Mouse (Mus musculus) forebrain, embryonic 14.5 days (tissue): Measurements from ENCODE around the gene Sgpl1. TPM values are rescaled to one million over a fixed set of nuclear protein-coding genes. Genes with fewer than 3 reads are reported as not detected.

Experiments used
- ATAC-seq: fragments of 200-750 bp; cut with Nextera tagmentation; 2 replicates; pipeline ENCODE4 v1.8.0; 2017; ENCODE audit warnings: mild to moderate bottlenecking, moderate library complexity
- DNase-seq: peaks from one replicate; pipeline ENCODE4 v3.0.0-alpha.2; 2015; ENCODE audit warnings: low spot score
- H3K27ac ChIP-seq: fragments of 300-500 bp; sonication (generic); 2 replicates; pipeline ENCODE4 v1.5.1; 2014; ENCODE audit warnings: low read depth, mild to moderate bottlenecking, control low read depth, low read length, moderate library complexity
- H3K27me3 ChIP-seq: fragments of 300-500 bp; sonication (generic); replicated peaks from 2 replicates; pipeline ENCODE4 v1.6.1; 2014; ENCODE audit warnings: low read length, control low read depth, mixed read lengths; ENCODE audit not compliant: control insufficient read depth, insufficient read depth
- H3K36me3 ChIP-seq: fragments of 300-500 bp; sonication (generic); 2 replicates; pipeline ENCODE4 v1.6.1; 2014; ENCODE audit warnings: low read length, control low read depth; ENCODE audit not compliant: control insufficient read depth, insufficient read depth
- H3K4me1 ChIP-seq: fragments of 300-500 bp; sonication (generic); 2 replicates; pipeline ENCODE4 v1.6.1; 2014; ENCODE audit warnings: antibody characterized with exemption, low read length, control low read depth; ENCODE audit not compliant: control insufficient read depth, insufficient read depth
- H3K4me2 ChIP-seq: fragments of 300-500 bp; sonication (generic); 2 replicates; pipeline ENCODE4 v1.6.1; 2014; ENCODE audit warnings: mild to moderate bottlenecking, control low read depth, low read length
- H3K4me3 ChIP-seq: fragments of 300-500 bp; sonication (generic); 2 replicates; pipeline ENCODE4 v1.5.1; 2014; ENCODE audit warnings: low read depth, low read length, control low read depth
- H3K9ac ChIP-seq: fragments of 300-500 bp; sonication (generic); 2 replicates; pipeline ENCODE4 v1.6.1; 2014; ENCODE audit warnings: mild to moderate bottlenecking, low read length, control low read depth, moderate library complexity
- H3K9me3 ChIP-seq: fragments of 300-500 bp; sonication (generic); replicated peaks from 2 replicates; pipeline ENCODE4 v1.6.1; 2016; ENCODE audit warnings: low read length, control low read depth, mixed read lengths; ENCODE audit not compliant: control insufficient read depth
- WGBS: fragments of 180-500 bp; shearing (Covaris S2); extraction: QIAGEN DNeasy Blood & Tissue Kit; methylation state at CpG from one replicate; pipeline ENCODE4 v1.1.7; 2014; 5-methylcytosine and 5-hydroxymethylcytosine counted together
- polyA plus RNA-seq: library from polyadenylated mRNA; unstranded; fragments of >200 nt; fragmentation: Nextera tagmentation; extraction: Ambion mirVana; gene quantifications from 2 replicates; pipeline ENCODE4 v1.2.1, GENCODE M21; 2014

Sgpl1 gene
- 65.7 and 66.8 TPM in 2 replicates for polyA plus RNA-seq

DNA sequence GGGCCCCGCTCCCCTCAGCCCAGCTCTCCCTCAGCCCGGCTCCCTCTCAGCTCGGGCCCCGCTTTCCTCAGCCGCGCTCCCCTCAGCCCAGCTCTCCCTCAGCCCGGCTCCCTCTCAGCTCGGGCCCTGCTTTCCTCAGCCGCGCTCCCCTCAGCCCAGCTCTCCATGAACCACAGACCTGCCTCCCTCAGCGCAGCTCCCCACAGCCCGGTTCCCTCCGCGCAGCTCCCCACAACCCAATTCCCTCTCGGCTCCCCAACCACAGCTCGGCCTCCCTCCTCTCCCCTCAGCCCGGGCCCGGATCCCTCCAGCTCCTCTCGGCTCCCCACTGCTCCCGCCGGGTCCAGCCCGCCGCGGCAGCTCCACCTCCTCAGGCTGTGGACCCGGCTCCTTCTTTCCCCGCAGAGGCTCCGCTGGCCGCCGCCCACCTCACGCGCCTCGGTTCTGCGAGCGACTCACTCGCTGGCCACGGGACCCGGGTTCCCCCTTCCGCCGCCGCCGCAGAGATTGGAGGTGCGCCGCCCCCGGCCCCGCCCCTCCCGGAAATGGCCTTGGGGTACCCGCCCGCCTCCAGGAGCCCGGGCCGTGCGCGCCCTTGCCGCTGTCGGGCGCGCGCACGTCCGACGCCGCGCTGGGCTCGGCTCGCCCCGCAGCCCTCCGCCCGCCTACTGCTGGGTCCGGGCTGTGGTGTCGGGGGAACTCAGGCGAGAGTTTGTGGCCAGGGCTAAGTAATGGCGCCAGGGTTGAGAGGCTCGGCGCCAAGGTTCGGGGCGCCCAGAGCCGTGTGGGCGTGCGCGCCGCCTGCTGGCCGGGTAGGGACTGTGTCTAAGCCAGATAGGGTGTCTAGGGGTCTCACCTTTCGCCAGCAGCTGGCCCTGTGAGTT, at the start of gene Sgpl1:
TSS of gene Sgpl1 (minus strand) at position 547 of the 884 bp plus-strand sequence.
- no peaks in the 10 kb centered on the region for H3K9me3 ChIP-seq
- H3K4me1 ChIP-seq: peaks cover 7% of the 10 kb centered on the region; the same call in 1 of the 2 replicates
- ATAC-seq: peak; percentile 87
- peak within 1 kb of the TSS; percentile 89 for H3K9ac ChIP-seq
- no peaks in the 10 kb centered on the region for H3K27me3 ChIP-seq
- peak within 1 kb of the TSS; percentile 96 for H3K27ac ChIP-seq
- peak within 1 kb of the TSS; percentile 60 for H3K4me3 ChIP-seq
- peak; percentile 95 for DNase-seq
- H3K36me3 ChIP-seq: no peaks in the 10 kb centered on the region
- WGBS: under 1% methylated on average over 81 of the region's 82 CpGs
- peak within 1 kb of the TSS; percentile 87 for H3K4me2 ChIP-seq

DNA sequence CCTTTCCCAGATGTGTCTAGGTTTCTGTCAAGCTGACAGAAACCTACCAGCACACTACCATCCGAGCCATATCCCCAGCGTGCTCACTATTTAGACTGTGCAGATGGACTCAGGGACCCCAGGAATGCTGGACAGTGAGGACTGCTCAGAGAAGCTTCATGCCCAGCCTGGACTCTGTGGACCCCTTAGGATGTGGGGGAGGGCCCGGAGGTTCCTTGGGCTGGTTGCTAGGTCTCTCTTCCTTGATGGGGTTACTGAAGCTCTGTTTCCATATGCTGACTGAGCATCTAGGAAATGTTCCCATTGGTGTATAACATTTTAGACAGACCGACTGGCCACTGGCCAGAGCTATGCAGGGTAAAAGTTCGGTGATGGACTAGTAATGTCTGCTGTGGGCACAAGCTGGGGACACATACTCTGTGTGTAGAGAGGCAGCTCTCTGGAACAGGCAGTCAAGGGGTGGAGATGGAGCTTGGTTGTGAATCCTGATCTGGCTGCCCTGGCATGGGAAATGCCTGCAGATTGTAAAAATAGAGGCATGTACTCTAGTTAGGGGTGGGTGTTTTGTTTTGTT, 48.3 kb upstream of the Sgpl1 start:
- no peaks in the 10 kb centered on the region for H3K36me3 ChIP-seq
- H3K4me3 ChIP-seq: no peak overlapping the region
- no peaks in the 10 kb centered on the region for H3K9me3 ChIP-seq
- no peak overlapping the region for H3K9ac ChIP-seq
- no peak overlapping the region for H3K27ac ChIP-seq
- ATAC-seq: no peak
- no peaks in the 10 kb centered on the region for H3K27me3 ChIP-seq
- H3K4me1 ChIP-seq: no peaks in the 10 kb centered on the region
- no peak for DNase-seq
- 87% methylated on average over 5 of the region's 5 CpGs for WGBS
- H3K4me2 ChIP-seq: no peak overlapping the region

DNA sequence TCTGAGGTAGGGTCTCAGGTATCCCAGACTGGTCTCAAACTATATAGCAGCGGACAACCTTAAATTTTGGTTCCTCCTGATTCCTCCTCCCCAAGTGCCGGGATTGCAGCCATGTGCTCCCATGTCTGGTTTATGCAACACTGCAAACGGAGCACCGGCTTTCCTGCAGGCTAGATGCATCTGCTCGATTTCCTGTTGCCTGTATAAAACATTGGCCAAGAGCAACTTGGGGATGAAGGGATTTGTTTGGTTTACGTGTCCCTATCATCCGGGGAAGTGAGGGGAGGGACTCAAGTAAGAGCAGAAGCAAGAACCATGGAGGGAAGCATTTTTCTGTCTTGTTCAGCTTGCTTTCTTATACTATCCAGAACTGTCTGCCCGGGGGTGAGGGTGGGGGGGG, 47.7 kb upstream of the Sgpl1 start:
- no peaks in the 10 kb centered on the region for H3K36me3 ChIP-seq
- WGBS: 89% methylated on average over 8 of the region's 8 CpGs
- DNase-seq: no peak
- no peaks in the 10 kb centered on the region for H3K9me3 ChIP-seq
- no peak overlapping the region for H3K9ac ChIP-seq
- no peaks in the 10 kb centered on the region for H3K27me3 ChIP-seq
- H3K4me3 ChIP-seq: no peak overlapping the region
- no peak for ATAC-seq
- H3K4me1 ChIP-seq: no peaks in the 10 kb centered on the region
- no peak overlapping the region for H3K27ac ChIP-seq
- no peak overlapping the region for H3K4me2 ChIP-seq

DNA sequence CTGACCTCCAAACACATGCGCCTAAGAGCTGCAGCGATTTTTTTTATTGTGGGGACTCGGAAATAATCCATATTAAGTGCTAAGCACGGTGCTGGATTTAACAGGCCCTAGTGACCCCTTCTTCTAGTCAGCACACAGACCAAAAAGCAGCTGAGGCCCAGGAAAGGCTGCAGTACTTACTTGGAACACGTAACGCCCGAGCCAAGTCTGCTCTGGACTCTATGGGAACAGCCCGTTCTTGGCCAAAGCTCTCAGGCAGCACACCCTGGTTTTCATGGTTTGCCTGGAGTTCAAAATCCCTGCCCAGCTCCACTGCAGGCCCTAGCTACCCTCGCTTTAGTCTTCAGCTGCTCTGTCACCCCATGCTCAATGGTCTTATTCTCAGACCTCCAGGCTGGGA, 47.1 kb upstream of the Sgpl1 start:
- 85% methylated on average over 9 of the region's 9 CpGs for WGBS
- no peaks in the 10 kb centered on the region for H3K27me3 ChIP-seq
- no peaks in the 10 kb centered on the region for H3K9me3 ChIP-seq
- DNase-seq: no peak
- no peaks in the 10 kb centered on the region for H3K36me3 ChIP-seq
- no peak overlapping the region for H3K4me2 ChIP-seq
- no peaks in the 10 kb centered on the region for H3K4me1 ChIP-seq
- no peak overlapping the region for H3K27ac ChIP-seq
- H3K4me3 ChIP-seq: no peak overlapping the region
- ATAC-seq: no peak
- no peak overlapping the region for H3K9ac ChIP-seq

DNA sequence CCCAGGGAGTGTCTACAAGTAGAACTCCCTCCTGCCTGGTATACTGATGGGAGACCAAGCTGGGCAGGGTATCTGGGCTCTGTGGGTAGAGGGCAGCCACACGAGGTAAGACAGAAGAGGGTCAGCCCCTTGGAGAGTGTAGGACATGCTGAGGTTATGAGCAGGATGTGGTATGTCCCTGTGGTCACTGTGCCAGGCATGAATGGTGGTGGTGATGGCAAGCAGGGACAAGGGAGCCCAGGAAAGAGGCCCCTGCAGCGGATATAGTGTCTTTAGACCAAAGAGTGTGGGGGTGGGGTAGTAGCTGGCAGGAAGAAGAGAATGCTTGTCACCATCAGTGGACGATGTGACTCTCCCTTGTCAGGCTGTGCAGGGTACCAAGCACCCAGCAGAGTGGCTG, 40.5 kb upstream of the Sgpl1 start:
- 82% methylated on average over 3 of the region's 3 CpGs for WGBS
- Histone ChIP-seq H3K27me3 (no peaks in the 10 kb centered on the region), H3K4me2 (no peak overlapping the region), H3K9ac (no peak overlapping the region), H3K27ac (no peak overlapping the region), H3K4me1 (no peaks in the 10 kb centered on the region), H3K4me3 (no peak overlapping the region), H3K36me3 (no peaks in the 10 kb centered on the region), H3K9me3 (no peaks in the 10 kb centered on the region)
- no peak for DNase-seq
- ATAC-seq: no peak

DNA sequence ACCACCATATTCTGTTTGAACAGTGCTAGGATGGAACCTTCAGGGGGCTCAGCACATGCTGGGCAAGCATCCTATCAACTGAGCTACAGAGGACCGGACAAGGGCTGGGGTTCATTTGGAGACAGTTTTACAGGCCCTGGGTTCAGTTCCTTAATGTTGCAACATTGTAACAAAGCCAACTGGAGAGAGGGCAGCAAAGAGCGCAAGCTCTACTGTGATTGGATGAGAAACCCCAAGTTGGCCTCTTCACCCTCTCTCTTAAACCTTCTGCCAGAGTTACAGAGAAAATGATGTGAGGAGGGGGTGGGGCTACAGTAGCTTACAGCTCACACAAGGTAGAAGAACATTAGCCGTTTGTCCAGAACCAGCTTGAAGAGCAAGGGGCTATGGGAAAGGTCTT, 39.5 kb upstream of the Sgpl1 start:
- Histone ChIP-seq H3K9me3 (no peaks in the 10 kb centered on the region), H3K4me1 (no peaks in the 10 kb centered on the region), H3K27me3 (no peaks in the 10 kb centered on the region), H3K4me3 (no peak overlapping the region), H3K27ac (no peak overlapping the region), H3K36me3 (no peaks in the 10 kb centered on the region), H3K9ac (no peak overlapping the region), H3K4me2 (no peak overlapping the region)
- ATAC-seq: no peak
- WGBS: 78% methylated on average over 3 of the region's 3 CpGs
- DNase-seq: no peak

DNA sequence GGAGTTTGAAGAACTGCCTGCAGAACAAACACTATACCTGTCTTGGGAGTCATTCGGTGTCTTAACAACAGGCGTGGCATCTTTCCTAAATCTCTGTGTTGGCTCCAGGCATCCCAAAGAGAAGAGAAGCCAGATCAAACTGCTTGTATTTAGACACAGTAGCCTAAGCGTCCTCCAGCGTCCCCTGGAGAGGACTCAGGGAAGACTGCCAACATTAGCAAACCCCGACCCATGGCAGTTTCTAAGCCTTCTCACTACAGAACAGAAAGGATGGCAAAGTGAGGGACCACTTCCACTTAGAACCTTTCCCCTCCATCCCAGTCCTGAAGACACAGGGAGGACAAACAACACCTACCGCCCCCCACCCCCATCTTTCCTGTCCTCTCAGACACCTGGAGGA, 32.4 kb upstream of the Sgpl1 start:
- DNase-seq (no peak), ATAC-seq (no peak)
- no peaks in the 10 kb centered on the region for H3K4me1 ChIP-seq
- H3K36me3 ChIP-seq: no peaks in the 10 kb centered on the region
- H3K27me3 ChIP-seq: no peaks in the 10 kb centered on the region
- H3K4me3 ChIP-seq: no peak overlapping the region
- H3K27ac ChIP-seq: no peak overlapping the region
- no peak overlapping the region for H3K4me2 ChIP-seq
- H3K9me3 ChIP-seq: no peaks in the 10 kb centered on the region
- H3K9ac ChIP-seq: no peak overlapping the region
- WGBS: 77% methylated on average over 6 of the region's 6 CpGs

DNA sequence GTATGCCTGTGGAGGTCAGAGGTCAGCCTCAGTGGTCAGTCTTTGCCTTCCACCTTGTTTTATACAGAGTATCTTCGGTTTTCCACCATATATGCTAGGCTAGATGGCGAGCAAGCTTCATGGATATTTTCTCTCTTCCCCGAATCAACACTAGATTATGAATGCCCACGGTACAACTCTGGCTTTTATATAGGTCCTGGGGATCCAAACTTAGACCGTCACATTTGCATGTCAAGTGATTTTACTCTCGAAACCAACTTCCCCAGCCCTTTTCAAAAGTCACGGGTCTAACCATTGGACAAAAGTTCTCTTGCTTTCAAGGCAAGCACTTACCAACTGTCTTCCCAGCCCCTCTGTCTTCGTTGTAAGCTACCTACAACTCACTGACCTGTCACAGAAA, 31.2 kb upstream of the Sgpl1 start:
- H3K36me3 ChIP-seq: no peaks in the 10 kb centered on the region
- H3K4me2 ChIP-seq: no peak overlapping the region
- H3K9me3 ChIP-seq: no peaks in the 10 kb centered on the region
- no peak overlapping the region for H3K9ac ChIP-seq
- WGBS: 88% methylated on average over 8 of the region's 8 CpGs
- H3K27me3 ChIP-seq: no peaks in the 10 kb centered on the region
- no peaks in the 10 kb centered on the region for H3K4me1 ChIP-seq
- ATAC-seq (no peak), DNase-seq (no peak)
- H3K27ac ChIP-seq: no peak overlapping the region
- H3K4me3 ChIP-seq: no peak overlapping the region

DNA sequence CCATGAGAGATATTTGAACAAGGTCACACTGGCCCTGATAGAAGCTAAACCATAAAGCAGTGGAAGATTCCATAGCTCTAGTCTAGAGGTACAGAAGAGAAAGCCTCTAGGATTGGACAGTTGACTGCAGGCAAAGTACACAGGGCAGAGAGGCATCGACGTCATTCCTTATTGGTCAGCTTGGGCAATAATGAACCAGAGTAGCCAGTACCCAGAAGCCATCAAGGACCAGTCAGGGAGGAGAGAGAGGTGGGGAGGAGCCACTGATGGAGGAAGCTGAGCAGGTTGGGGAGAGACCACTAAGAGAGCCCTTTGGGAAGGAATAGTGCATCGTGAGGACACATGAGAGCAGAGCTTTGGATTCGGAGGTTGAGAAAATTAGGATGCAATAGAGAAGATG, 30.2 kb upstream of the Sgpl1 start:
- Histone ChIP-seq H3K27ac (no peak overlapping the region), H3K9me3 (no peaks in the 10 kb centered on the region), H3K9ac (no peak overlapping the region), H3K36me3 (no peaks in the 10 kb centered on the region), H3K27me3 (no peaks in the 10 kb centered on the region), H3K4me3 (no peak overlapping the region), H3K4me1 (no peaks in the 10 kb centered on the region), H3K4me2 (no peak overlapping the region)
- ATAC-seq (no peak), DNase-seq (no peak)
- 92% methylated on average over 4 of the region's 4 CpGs for WGBS
